ENCODE assay signal across 24 mouse cellular contexts in the genomic region with DNA sequence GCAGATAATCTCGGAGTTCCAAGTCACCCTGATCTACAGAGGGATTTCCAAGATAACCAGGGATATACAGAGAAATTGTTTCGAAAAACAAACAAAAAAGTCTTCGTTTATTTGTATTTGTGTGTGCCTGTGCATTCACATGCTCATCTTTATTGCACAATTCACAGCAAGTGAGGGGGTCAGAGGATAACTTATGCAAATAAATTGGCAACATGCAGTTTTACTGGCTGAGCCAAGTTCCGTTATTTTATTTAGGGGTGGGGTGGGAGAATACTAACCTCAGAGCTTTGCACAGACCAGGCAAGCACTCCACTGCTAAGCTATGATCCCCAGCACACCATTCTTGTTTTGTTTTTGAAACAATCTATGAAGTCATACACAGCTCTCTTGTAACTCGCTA. TPM values are rescaled to one million over a fixed set of nuclear protein-coding genes. Genes with fewer than 3 reads are reported as not detected.
DNase-seq lines count a peak whose midpoint lies in the region; ATAC-seq and TF ChIP-seq lines count a peak whose summit lies in the region.
"Had no signal": no experiment of that assay in that cellular context is flagged by ENCODE, and none has a peak within 500 bp of the region (broad histone marks: within the 10 kb centered on the region; RNA-seq: fewer than 3 reads in every experiment).

No protein-coding gene starts in this region.

- peak; percentile 12 for DNase-seq in heart, adult 11 months
- DNase-seq in heart, postnatal 4 days, result no peak
- peak; percentile 17 for DNase-seq in lung, postnatal 0 days (ENCODE audit: low spot score)
- DNase-seq in lung, adult 18-20 months, result no peak
- DNase-seq: adrenal gland, adult 8-10 months; adrenal gland, postnatal 14 days; adrenal gland, postnatal 36 days; B cell, adult 2 months; cerebellum, adult 11-12 months; cerebellum, adult 2 months; cerebellum, adult 9-10 months; cerebellum, postnatal 10 days; cerebellum, postnatal 25 days had no signal

- no peak overlapping the region for H3K27ac ChIP-seq in liver, embryonic 16.5 days (ENCODE audit: low read length)
- H3K27ac ChIP-seq in liver, embryonic 12.5 days, result no peak overlapping the region
- H3K27ac ChIP-seq in lung, postnatal 0 days (ENCODE audit: low read length), result no peak overlapping the region
- H3K27ac ChIP-seq: embryonic facial prominence, embryonic 10.5 days; embryonic facial prominence, embryonic 12.5 days; forebrain, embryonic 13.5 days; forebrain, embryonic 15.5 days had no signal

- H3K9ac ChIP-seq in liver, embryonic 16.5 days (ENCODE audit: low read depth, low read length), result no peak overlapping the region
- no peak overlapping the region for H3K9ac ChIP-seq in liver, embryonic 12.5 days
- H3K9ac ChIP-seq in lung, postnatal 0 days (replicated peaks; ENCODE audit: low read depth), result no peak overlapping the region
- H3K9ac ChIP-seq: embryonic facial prominence, embryonic 12.5 days; forebrain, embryonic 13.5 days; forebrain, embryonic 15.5 days had no signal

- no peak overlapping the region for H3K4me3 ChIP-seq in liver, embryonic 16.5 days (ENCODE audit: low read depth, low read length)
- no peak overlapping the region for H3K4me3 ChIP-seq in liver, embryonic 12.5 days
- no peak overlapping the region for H3K4me3 ChIP-seq in lung, postnatal 0 days (ENCODE audit: low read depth, low read length)
- H3K4me3 ChIP-seq: embryonic facial prominence, embryonic 10.5 days; embryonic facial prominence, embryonic 12.5 days; forebrain, embryonic 13.5 days; forebrain, embryonic 15.5 days had no signal

- H3K4me1 ChIP-seq in liver, embryonic 16.5 days (ENCODE audit: control insufficient read depth, low read depth, low read length), result no peaks in the 10 kb centered on the region; the same call in 1 of the 2 replicates
- no peaks in the 10 kb centered on the region for H3K4me1 ChIP-seq in liver, embryonic 12.5 days
- no peaks in the 10 kb centered on the region for H3K4me1 ChIP-seq in lung, postnatal 0 days (ENCODE audit: insufficient read depth, low read depth, low read length)
- H3K4me1 ChIP-seq: embryonic facial prominence, embryonic 10.5 days; embryonic facial prominence, embryonic 12.5 days; forebrain, embryonic 13.5 days; forebrain, embryonic 15.5 days had no signal

- no peak for TF ChIP-seq EP300 in lung, postnatal 0 days (IDR thresholded peaks at IDR 0.05)

- peaks cover 83% of the 10 kb centered on the region for H3K36me3 ChIP-seq in liver, embryonic 16.5 days (ENCODE audit: control insufficient read depth, insufficient read depth)
- peaks cover 97% of the 10 kb centered on the region for H3K36me3 ChIP-seq in liver, embryonic 12.5 days
- peaks cover 54% of the 10 kb centered on the region for H3K36me3 ChIP-seq in lung, postnatal 0 days (ENCODE audit: insufficient read depth, low read length)

- no peak overlapping the region for H3K4me2 ChIP-seq in liver, embryonic 16.5 days (ENCODE audit: low read depth, low read length)
- no peak overlapping the region for H3K4me2 ChIP-seq in liver, embryonic 12.5 days
- no peak overlapping the region for H3K4me2 ChIP-seq in lung, postnatal 0 days (replicated peaks; ENCODE audit: low read depth, low read length)
- H3K4me2 ChIP-seq: embryonic facial prominence, embryonic 12.5 days; forebrain, embryonic 13.5 days; forebrain, embryonic 15.5 days had no signal

- WGBS in liver, embryonic 16.5 days (ENCODE audit: insufficient replicate concordance), result 79% methylated on average over 5 of the region's 5 CpGs
- 83% methylated on average over 5 of the region's 5 CpGs for WGBS in liver, embryonic 12.5 days (ENCODE audit: insufficient replicate concordance)
- 81% methylated on average over 5 of the region's 5 CpGs for WGBS in lung, postnatal 0 days

- peak; percentile 37 for ATAC-seq in liver, embryonic 16.5 days (ENCODE audit: low read depth)
- no peak for ATAC-seq in liver, embryonic 12.5 days
- ATAC-seq in lung, postnatal 0 days, result no peak
- ATAC-seq: activated CD4-positive, CD25-positive, alpha-beta regulatory T cell, adult 4 months; CD4-positive, CD25-positive, alpha-beta regulatory T cell, adult 4 months; forebrain, embryonic 13.5 days; forebrain, embryonic 15.5 days; Patski had no signal

- no peaks in the 10 kb centered on the region for H3K9me3 ChIP-seq in liver, embryonic 16.5 days (replicated peaks; ENCODE audit: control insufficient read depth, low read length)
- no peaks in the 10 kb centered on the region for H3K9me3 ChIP-seq in liver, embryonic 12.5 days (replicated peaks)
- no peaks in the 10 kb centered on the region for H3K9me3 ChIP-seq in lung, postnatal 0 days (ENCODE audit: low read length)
- H3K9me3 ChIP-seq: embryonic facial prominence, embryonic 10.5 days; embryonic facial prominence, embryonic 12.5 days; forebrain, embryonic 13.5 days; forebrain, embryonic 15.5 days; G1E had no signal

- no peak for TF ChIP-seq CTCF in lung, postnatal 0 days (IDR thresholded peaks at IDR 0.05)

- H3K27me3 ChIP-seq in liver, embryonic 16.5 days (ENCODE audit: control insufficient read depth, insufficient read depth, low read depth, low read length), result no peaks in the 10 kb centered on the region
- no peaks in the 10 kb centered on the region for H3K27me3 ChIP-seq in liver, embryonic 12.5 days (replicated peaks)
- no peaks in the 10 kb centered on the region for H3K27me3 ChIP-seq in lung, postnatal 0 days (replicated peaks; ENCODE audit: insufficient read depth, low read length)
- H3K27me3 ChIP-seq: CH12.LX; embryonic facial prominence, embryonic 12.5 days; forebrain, embryonic 13.5 days; forebrain, embryonic 15.5 days; Patski had no signal

RNA-seq across cellular contexts. Expression of gene Sh3d21, which starts 10.5 kb away (rescaled TPM):
- 1 to 10 TPM; 1.6 to 1.8 TPM for total RNA-seq in heart, postnatal 4 days (2021)
- polyA plus RNA-seq in liver, embryonic 16.5 days (2015; fragmentation: Nextera tagmentation; extraction: Ambion mirVana), result 1.1 and 1.4 TPM in 2 replicates
- polyA plus RNA-seq in liver, embryonic 12.5 days (2016; fragmentation: Nextera tagmentation; extraction: Ambion mirVana), result 1.3 and 1.6 TPM in 2 replicates
- 23.3 and 30.7 TPM in 2 replicates for polyA plus RNA-seq in lung, postnatal 0 days (2015; fragmentation: Nextera tagmentation; extraction: Ambion mirVana)

RNA-seq across cellular contexts. Expression of gene Eva1b, which starts 26.3 kb away (rescaled TPM):
- 10 to 100 TPM; 27.3 to 29.3 TPM for total RNA-seq in heart, postnatal 4 days (2021)
- polyA plus RNA-seq in liver, embryonic 16.5 days (2015; fragmentation: Nextera tagmentation; extraction: Ambion mirVana), result 11.6 and 13.0 TPM in 2 replicates
- polyA plus RNA-seq in liver, embryonic 12.5 days (2016; fragmentation: Nextera tagmentation; extraction: Ambion mirVana), result 19.3 and 19.5 TPM in 2 replicates
- polyA plus RNA-seq in lung, postnatal 0 days (2015; fragmentation: Nextera tagmentation; extraction: Ambion mirVana), result 151 TPM in 2 replicates

RNA-seq across cellular contexts. Expression of gene Thrap3, which starts 28.8 kb away (rescaled TPM):
- total RNA-seq in heart, postnatal 4 days (2021), result 100 to 1,000 TPM; 226 TPM
- 78.1 and 78.4 TPM in 2 replicates for polyA plus RNA-seq in liver, embryonic 16.5 days (2015; fragmentation: Nextera tagmentation; extraction: Ambion mirVana)
- polyA plus RNA-seq in liver, embryonic 12.5 days (2016; fragmentation: Nextera tagmentation; extraction: Ambion mirVana), result 162 and 163 TPM in 2 replicates
- polyA plus RNA-seq in lung, postnatal 0 days (2015; fragmentation: Nextera tagmentation; extraction: Ambion mirVana), result 98.6 and 112 TPM in 2 replicates

Comparison
In these comparisons a context has a peak if more than half of its experiments do, and no peak if none do; other contexts are left out.
1. DNase-seq: peak in heart, adult 11 months (single experiment) and lung, postnatal 0 days (single experiment); none in heart, postnatal 4 days (single experiment) and lung, adult 18-20 months (0 of 2).